Mouse (Mus musculus) mammary gland, adult 2 months (tissue): ENCODE data around the gene Vldlr. TPM values are rescaled to one million over a fixed set of nuclear protein-coding genes. Genes with fewer than 3 reads are reported as not detected.

ENCODE experiments used
- polyA plus RNA-seq: library from polyadenylated mRNA; depleted of rRNA; stranded (reverse); fragments of >200 nt; gene quantifications from 2 replicates; pipeline ENCODE4 v1.2.3, GENCODE M21; 2012; ENCODE audit warnings: low replicate concordance; rRNA removed

Vldlr gene
- 25.8 and 30.9 TPM in 2 replicates for polyA plus RNA-seq

GRCm38 (mm10) chr19:27216318-27216717, at the start of gene Vldlr:
TSS of gene Vldlr (plus strand) at chr19:27216484.

Other genes starting within 250 kb of the Vldlr start
- gene Kcnv2, start 106.1 kb downstream of the Vldlr start, polyA plus RNA-seq, result 0.25 and 0.40 TPM in 2 replicates
- gene Pum3, start 213.3 kb downstream of the Vldlr start, polyA plus RNA-seq, result 11.1 and 21.5 TPM in 2 replicates